Mouse (Mus musculus): ENCODE results near the gene Fip1l1.

Fip1l1 gene

GRCm38 (mm10) chr5:74535240-74536021 is at the start of gene Fip1l1:
Fip1l1 (plus strand) TSS chr5:74535449.
- in situ Hi-C loops (cut with MboI, MseI) = loop anchor here (25.0 kb wide), 1 partner anchor 1898 kb away; the partner anchor contains the start of genes Cnga1 and Nipal1

- in situ Hi-C loops (cut with MboI, MseI) = no loop called here
These were observed 42.5 kb upstream of the Fip1l1 start for GRCm38 (mm10) chr5:74492705-74493104.

GRCm38 (mm10) chr5:74511686-74512085 is 23.6 kb upstream of the Fip1l1 start:
- in situ Hi-C loops (cut with MboI, MseI) = no loop called here

- in situ Hi-C loops (cut with MboI, MseI) = loop anchor here (10.0 to 25.0 kb wide), 2 partner anchors 442 to 1890 kb away; partner anchors contain the start of genes Cnga1 and Nipal1
These were observed 8.2 kb upstream of the Fip1l1 start for GRCm38 (mm10) chr5:74527025-74527424.

GRCm38 (mm10) chr5:74530785-74531184 is 4.5 kb upstream of the Fip1l1 start:
- in situ Hi-C loops (cut with MboI, MseI) = loop anchor here (25.0 kb wide), 1 partner anchor 1893 kb away; the partner anchor contains the start of genes Cnga1 and Nipal1

GRCm38 (mm10) chr5:74531630-74532280 is 3.5 kb upstream of the Fip1l1 start, which contains the start of gene Scfd2:
Scfd2 (minus strand) TSS chr5:74531759.
- in situ Hi-C loops (cut with MboI, MseI) = loop anchor here (25.0 kb wide), 1 partner anchor 1894 kb away; the partner anchor contains the start of genes Cnga1 and Nipal1

- in situ Hi-C loops (cut with MboI, MseI) = loop anchor here (25.0 kb wide), 1 partner anchor 1899 kb away; the partner anchor contains the start of genes Cnga1 and Nipal1
These were observed 1.1 kb downstream of the Fip1l1 start for GRCm38 (mm10) chr5:74536180-74536947.

- in situ Hi-C loops (cut with MboI, MseI) = loop anchor here (25.0 kb wide), 1 partner anchor 1908 kb away; the partner anchor contains the start of genes Cnga1 and Nipal1
These were observed 10.4 kb downstream of the Fip1l1 start for GRCm38 (mm10) chr5:74545606-74546005.

GRCm38 (mm10) chr5:74549566-74549965 is 14.3 kb downstream of the Fip1l1 start:
- in situ Hi-C loops (cut with MboI, MseI) = loop anchor here (25.0 kb wide), 1 partner anchor 1912 kb away; the partner anchor contains the start of genes Cnga1 and Nipal1

- in situ Hi-C loops (cut with MboI, MseI) = no loop called here
These were observed 25.9 kb downstream of the Fip1l1 start for GRCm38 (mm10) chr5:74561151-74561550.

GRCm38 (mm10) chr5:74571767-74572166 is 36.5 kb downstream of the Fip1l1 start:
- in situ Hi-C loops (cut with MboI, MseI) = no loop called here

GRCm38 (mm10) chr5:74589133-74589532 is 53.9 kb downstream of the Fip1l1 start:
- in situ Hi-C loops (cut with MboI, MseI) = no loop called here

- in situ Hi-C loops (cut with MboI, MseI) = no loop called here
These were observed 56.2 kb downstream of the Fip1l1 start for GRCm38 (mm10) chr5:74591413-74591812.

GRCm38 (mm10) chr5:74593147-74593546 is 57.9 kb downstream of the Fip1l1 start:
- in situ Hi-C loops (cut with MboI, MseI) = no loop called here

- in situ Hi-C loops (cut with MboI, MseI) = no loop called here
These were observed 64.8 kb downstream of the Fip1l1 start for GRCm38 (mm10) chr5:74600010-74600409.

- in situ Hi-C loops (cut with MboI, MseI) = no loop called here
These were observed 65.9 kb downstream of the Fip1l1 start for GRCm38 (mm10) chr5:74601171-74601570.

GRCm38 (mm10) chr5:74601965-74602364 is 66.7 kb downstream of the Fip1l1 start:
- in situ Hi-C loops (cut with MboI, MseI) = no loop called here

- in situ Hi-C loops (cut with MboI, MseI) = no loop called here
These were observed 67.1 kb downstream of the Fip1l1 start for GRCm38 (mm10) chr5:74602371-74602770.

GRCm38 (mm10) chr5:74603306-74603705 is 68.1 kb downstream of the Fip1l1 start:
- in situ Hi-C loops (cut with MboI, MseI) = no loop called here

GRCm38 (mm10) chr5:74606213-74606612 is 71.0 kb downstream of the Fip1l1 start:
- in situ Hi-C loops (cut with MboI, MseI) = no loop called here

GRCm38 (mm10) chr5:74610511-74610910 is 75.3 kb downstream of the Fip1l1 start:
- in situ Hi-C loops (cut with MboI, MseI) = loop anchor here (10.0 kb wide), 1 partner anchor 184 kb away; no protein-coding TSS in a partner anchor
